Mouse (Mus musculus) ES-Bruce4 (cell line): ENCODE data around the gene Gngt1.

Source experiments
- CTCF ChIP-seq: IDR thresholded peaks from one replicate; pipeline ENCODE4 v1.8.1; 2011; ENCODE audit warnings: low read depth, low read length
- POLR2A ChIP-seq: IDR thresholded peaks from one replicate; pipeline ENCODE4 v1.8.1; 2011; ENCODE audit warnings: low read length; ENCODE audit not compliant: insufficient read depth

DNA sequence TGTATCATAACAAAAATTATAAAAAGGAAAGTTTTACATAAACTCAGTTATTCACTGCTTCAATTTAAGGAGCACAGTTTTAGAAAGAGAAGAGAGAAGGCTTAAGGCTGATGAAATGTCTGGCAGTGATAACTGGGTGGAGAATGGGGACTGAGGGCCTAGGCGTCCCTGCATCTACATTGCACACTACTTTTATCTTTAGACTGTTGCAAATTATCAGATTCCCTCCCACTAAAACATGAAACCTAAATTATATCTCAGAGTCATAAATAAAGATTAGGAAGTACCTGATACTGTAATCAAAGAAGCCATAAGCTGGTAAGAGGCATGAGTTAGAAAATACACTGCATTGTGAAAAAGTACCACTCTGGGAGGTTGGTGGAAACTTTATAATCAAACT is 48.2 kb downstream of the Gngt1 start:
- TF ChIP-seq CTCF (no peak), POLR2A (no peak)
